Mouse (Mus musculus) spleen, adult 10 weeks (tissue): Measurements from ENCODE around the gene Phf21a. TPM values are rescaled to one million over a fixed set of nuclear protein-coding genes. Genes with fewer than 3 reads are reported as not detected.

ENCODE experiments used
- polyA plus RNA-seq: library from polyadenylated mRNA; stranded (reverse); fragments of 350-450 nt; fragmentation: Illumina TruSeq; extraction: RNeasy Lipid Tissue Mini Kit (QIAGEN cat#74804); gene quantifications from one replicate; pipeline ENCODE4 v1.2.3, GENCODE M21; 2015; ENCODE audit warnings: low replicate concordance; ENCODE audit not compliant: insufficient read depth

Gene Phf21a
- polyA plus RNA-seq, result 93.3 TPM

DNA sequence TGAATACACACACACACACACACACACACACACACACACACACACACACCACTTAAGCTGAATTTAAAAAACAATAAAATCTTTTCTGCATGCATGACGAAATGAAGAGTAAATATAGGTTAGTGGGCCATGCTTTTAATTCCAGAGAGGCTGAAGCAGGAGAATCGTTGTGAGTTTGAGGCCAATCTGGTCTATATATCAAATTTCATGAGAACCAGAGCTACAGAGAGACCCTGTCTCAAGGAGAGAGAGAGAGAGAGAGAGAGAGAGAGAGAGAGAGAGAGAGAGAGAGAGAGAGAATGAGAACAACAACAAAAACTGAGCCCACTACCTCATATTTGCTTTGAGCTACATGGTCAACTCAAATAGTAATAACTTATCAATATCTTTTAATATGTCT is at the start of gene Phf21a:
Gene Phf21a (plus strand): TSS at position 301 of the 400 bp plus-strand sequence.

DNA sequence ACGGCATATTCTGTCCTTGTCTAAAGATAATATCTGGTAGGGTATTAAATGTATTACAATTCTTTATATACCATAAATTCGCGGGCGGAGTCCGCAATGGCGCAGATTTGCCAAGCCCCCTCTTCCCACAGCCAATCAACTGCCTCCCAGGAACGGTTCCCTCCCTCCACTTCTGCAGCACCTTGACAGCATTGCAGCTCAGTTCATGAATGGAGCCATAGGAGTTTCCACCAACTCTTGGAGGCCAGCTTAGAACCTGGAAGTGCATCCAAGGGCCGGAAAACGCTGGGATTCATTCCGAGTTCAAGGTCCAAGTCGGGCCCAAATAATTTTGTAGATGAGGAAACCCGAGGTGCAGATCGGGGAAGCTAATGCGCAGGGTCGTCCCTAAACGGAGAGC is 281.6 kb downstream of the Phf21a start, which contains the start of the genes Pex16 and Large2:
Gene Pex16 (plus strand): TSS at position 163 of the 400 bp plus-strand sequence.
Gene Large2 (minus strand): TSS at position 356 of the 400 bp plus-strand sequence.

DNA sequence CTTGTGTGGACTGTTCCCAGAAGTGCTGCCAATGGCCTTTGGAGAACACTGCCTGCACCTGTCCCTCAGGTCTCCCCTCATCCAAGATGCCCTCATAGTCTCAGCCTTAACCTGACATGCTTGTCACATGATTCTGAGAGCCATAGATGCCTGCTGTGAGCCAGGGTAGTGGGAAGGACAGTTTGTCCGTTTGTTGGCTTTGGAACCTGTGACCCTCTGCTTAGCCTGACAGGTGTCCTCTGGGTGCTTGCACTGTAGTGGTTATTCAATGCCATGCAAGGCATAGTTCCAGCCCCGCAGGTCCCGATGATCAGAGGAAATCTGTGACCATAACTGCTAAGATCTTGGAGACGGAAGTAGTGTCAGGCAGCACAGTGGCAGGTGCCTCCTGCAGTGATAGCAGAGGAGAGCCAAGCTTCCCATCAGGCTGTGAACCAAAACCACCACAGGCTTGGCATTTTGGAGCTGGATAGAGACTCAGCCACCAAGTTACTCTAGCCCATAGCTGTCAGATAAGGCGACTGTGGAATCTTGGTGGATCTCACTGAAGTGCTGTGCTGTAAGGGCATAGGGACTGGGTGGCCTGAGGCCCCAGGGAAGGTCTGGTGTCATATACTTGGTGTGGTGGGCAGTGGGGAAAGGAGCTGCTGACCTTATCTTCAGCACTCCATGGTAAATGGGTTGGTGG is 289.1 kb downstream of the Phf21a start, which contains the start of gene 1700029I15Rik:
Gene 1700029I15Rik (plus strand): TSS at position 638 of the 688 bp plus-strand sequence.

DNA sequence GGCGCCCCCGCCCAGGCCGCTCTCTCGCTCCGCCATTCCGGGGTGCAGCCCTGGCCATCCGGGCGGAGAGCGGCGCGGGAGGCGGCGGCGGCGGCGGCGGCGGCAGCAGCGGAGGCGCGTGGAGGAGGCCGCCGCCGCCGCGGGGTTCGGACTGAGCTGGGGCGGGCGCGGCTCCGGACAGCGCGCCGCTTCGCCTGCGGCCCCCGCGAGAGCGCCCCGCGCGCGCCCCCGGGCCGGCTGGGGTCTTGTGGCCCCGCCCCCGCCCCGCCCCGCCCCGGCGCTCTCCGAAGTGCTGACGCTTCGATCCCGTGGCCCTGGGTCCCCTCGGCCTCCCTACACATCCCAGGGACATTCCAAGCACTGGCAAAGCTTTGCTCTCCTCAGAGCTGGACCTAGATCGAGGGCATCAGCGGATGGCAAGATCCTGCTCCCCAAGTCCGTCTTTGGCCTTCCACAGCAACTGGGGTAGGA is 308.2 kb downstream of the Phf21a start, which contains the start of gene Mapk8ip1:
Gene Mapk8ip1 (minus strand): TSS at position 173 of the 471 bp plus-strand sequence.

Other genes with a start within 250 kb of the Phf21a start
- gene Chrm4, start 165.9 kb upstream of the Phf21a start, polyA plus RNA-seq, result not detected
- gene Mdk, start 160.8 kb upstream of the Phf21a start, polyA plus RNA-seq, result 3.0 TPM
- gene Gm9821, start 147.4 kb upstream of the Phf21a start, polyA plus RNA-seq, result not detected
- gene Dgkz, start 117.3 kb upstream of the Phf21a start, polyA plus RNA-seq, result 106 TPM
- gene Creb3l1, start 68.6 kb upstream of the Phf21a start, polyA plus RNA-seq, result 2.8 TPM